Mouse (Mus musculus) hindbrain, postnatal 0 days (tissue): ENCODE data around the gene Mettl21c. TPM values are rescaled to one million over a fixed set of nuclear protein-coding genes. Genes with fewer than 3 reads are reported as not detected.

ENCODE experiments used
- ATAC-seq: fragments of 200-750 bp; cut with Nextera tagmentation; 2 replicates; pipeline ENCODE4 v1.8.0; 2017; ENCODE audit warnings: mild to moderate bottlenecking, moderate TSS enrichment, moderate library complexity
- DNase-seq: peaks from one replicate; pipeline ENCODE4 v3.0.0-alpha.2; 2015; ENCODE audit warnings: low spot score
- H3K27ac ChIP-seq: fragments of 300-500 bp; sonication (generic); 2 replicates; pipeline ENCODE4 v1.5.1; 2014; ENCODE audit warnings: mild to moderate bottlenecking
- H3K27me3 ChIP-seq: fragments of 300-500 bp; sonication (generic); 2 replicates; pipeline ENCODE4 v1.6.1; 2014; ENCODE audit warnings: low read length, mixed read lengths; ENCODE audit not compliant: insufficient read depth
- H3K36me3 ChIP-seq: fragments of 300-500 bp; sonication (generic); 2 replicates; pipeline ENCODE4 v1.6.1; 2014; ENCODE audit warnings: low read length, mixed read lengths; ENCODE audit not compliant: insufficient read depth
- H3K4me1 ChIP-seq: fragments of 300-500 bp; sonication (generic); 2 replicates; pipeline ENCODE4 v1.6.1; 2014; ENCODE audit warnings: antibody characterized with exemption, low read length, mixed read lengths; ENCODE audit not compliant: insufficient read depth
- H3K4me2 ChIP-seq: fragments of 300-500 bp; sonication (generic); 2 replicates; pipeline ENCODE4 v1.6.1; 2014; ENCODE audit warnings: low read depth, mild to moderate bottlenecking, low read length, moderate library complexity, mixed read lengths
- H3K4me3 ChIP-seq: fragments of 300-500 bp; sonication (generic); 2 replicates; pipeline ENCODE4 v1.5.1; 2014; ENCODE audit warnings: low read length
- H3K9ac ChIP-seq: fragments of 300-500 bp; sonication (generic); replicated peaks from 2 replicates; pipeline ENCODE4 v1.6.1; 2014; ENCODE audit warnings: mild to moderate bottlenecking, low read length, moderate library complexity, mixed read lengths
- H3K9me3 ChIP-seq: fragments of 300-500 bp; sonication (generic); 2 replicates; pipeline ENCODE4 v1.6.1; 2016; ENCODE audit warnings: low read length, mixed read lengths
- CTCF ChIP-seq: IDR thresholded peaks from 2 replicates; pipeline ENCODE4 v1.5.1; 2016; ENCODE audit warnings: antibody characterized with exemption, control low read depth, low read depth
- WGBS: fragments of 180-500 bp; shearing (Covaris S2); extraction: QIAGEN DNeasy Blood & Tissue Kit; methylation state at CpG from one replicate; pipeline ENCODE4 v1.1.7; 2014; 5-methylcytosine and 5-hydroxymethylcytosine counted together
- polyA plus RNA-seq: library from polyadenylated mRNA; unstranded; fragments of >200 nt; fragmentation: Nextera tagmentation; extraction: Ambion mirVana; gene quantifications from 2 replicates; pipeline ENCODE4 v1.2.1, GENCODE M21; 2015
- total RNA-seq: library from RNA; depleted of rRNA; stranded (reverse); fragments of >200 nt; gene quantifications from 2 replicates; pipeline ENCODE4 v1.2.3, GENCODE M21; 2014

The Mettl21c gene
- total and polyA plus RNA-seq, 2 experiments from 2014 or later, result 0.21 to 1.8 TPM

DNA sequence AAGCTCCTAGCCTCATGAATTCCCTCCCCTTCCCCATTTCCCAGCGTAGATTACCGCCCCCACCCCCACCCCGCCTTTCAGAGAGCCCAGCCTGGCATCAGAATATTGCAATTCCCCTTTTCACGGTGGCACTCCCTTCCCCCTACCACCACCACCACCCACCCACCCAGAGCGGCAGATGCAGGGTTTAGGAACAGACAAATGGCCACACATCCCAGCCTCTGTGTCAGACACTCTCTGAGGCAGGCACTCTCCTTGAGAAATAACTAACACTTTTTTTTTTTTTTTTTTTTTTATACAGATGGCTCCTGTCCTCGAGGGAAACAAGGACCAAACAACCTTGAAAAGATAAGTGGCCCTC lies 22.7 kb upstream of the Mettl21c start:
- peak overlapping the region; percentile 44 for H3K4me3 ChIP-seq
- H3K9ac ChIP-seq, result peak overlapping the region; percentile 58
- H3K27ac ChIP-seq, result 0 out of 2 replicates have a peak overlapping the region, but pooled peaks have one; percentile 26
- H3K4me1 ChIP-seq, result no peaks in the 10 kb centered on the region
- WGBS, result 0% methylated on average over 6 of the region's 6 CpGs
- TF ChIP-seq CTCF, result no peak
- no peaks in the 10 kb centered on the region for H3K9me3 ChIP-seq
- no peaks in the 10 kb centered on the region for H3K27me3 ChIP-seq
- peak; percentile 84 for ATAC-seq
- DNase-seq, result peak; percentile 33
- H3K4me2 ChIP-seq, result peak overlapping the region; percentile 91
- H3K36me3 ChIP-seq, result no peaks in the 10 kb centered on the region

DNA sequence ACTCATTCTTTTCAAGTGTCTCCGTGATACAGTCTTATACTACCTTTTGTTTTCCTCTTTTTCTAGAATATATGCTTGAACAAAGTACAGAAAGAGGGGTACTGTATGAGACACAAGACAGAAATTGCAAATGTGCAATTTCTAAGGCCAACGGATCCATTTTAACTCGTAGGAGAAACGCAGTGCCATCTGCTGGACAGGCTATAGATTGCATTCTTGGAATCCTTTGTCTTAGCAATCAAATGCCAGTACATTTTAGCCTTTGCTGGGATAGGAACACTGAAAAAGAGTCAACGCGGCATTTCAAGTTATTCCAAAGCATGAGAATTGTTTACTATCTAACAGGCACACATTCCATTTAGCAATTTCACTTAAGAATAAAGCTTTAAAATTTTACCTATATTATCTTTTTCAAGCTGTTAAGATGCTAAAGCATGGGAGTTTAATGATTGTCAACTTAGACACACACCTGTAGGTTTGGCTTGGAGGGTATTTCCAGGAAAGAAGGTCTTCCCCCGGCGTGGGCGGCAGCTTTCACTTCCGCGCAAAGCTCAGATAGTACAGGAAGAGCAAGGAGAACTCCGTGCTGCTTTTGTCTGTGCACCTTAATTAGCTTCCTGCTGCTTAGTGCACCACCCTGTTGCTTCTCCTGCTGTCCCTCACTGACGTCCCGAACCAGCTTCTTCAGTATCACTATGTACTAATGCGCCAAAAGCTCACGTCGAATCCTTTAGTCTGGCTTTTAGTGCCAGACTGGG lies 22.1 kb upstream of the Mettl21c start:
- Histone ChIP-seq H3K27ac (0 out of 2 replicates have a peak overlapping the region, but pooled peaks have one; percentile 26), H3K9me3 (no peaks in the 10 kb centered on the region), H3K27me3 (no peaks in the 10 kb centered on the region), H3K4me2 (peak overlapping the region; percentile 91), H3K36me3 (no peaks in the 10 kb centered on the region), H3K4me1 (no peaks in the 10 kb centered on the region), H3K4me3 (peak overlapping the region; percentile 44), H3K9ac (peak overlapping the region; percentile 58)
- under 1% methylated on average over 17 of the region's 17 CpGs for WGBS
- peak; percentile 87 for ATAC-seq
- TF ChIP-seq CTCF, result peak; percentile 89
- DNase-seq, result peak; percentile 89

DNA sequence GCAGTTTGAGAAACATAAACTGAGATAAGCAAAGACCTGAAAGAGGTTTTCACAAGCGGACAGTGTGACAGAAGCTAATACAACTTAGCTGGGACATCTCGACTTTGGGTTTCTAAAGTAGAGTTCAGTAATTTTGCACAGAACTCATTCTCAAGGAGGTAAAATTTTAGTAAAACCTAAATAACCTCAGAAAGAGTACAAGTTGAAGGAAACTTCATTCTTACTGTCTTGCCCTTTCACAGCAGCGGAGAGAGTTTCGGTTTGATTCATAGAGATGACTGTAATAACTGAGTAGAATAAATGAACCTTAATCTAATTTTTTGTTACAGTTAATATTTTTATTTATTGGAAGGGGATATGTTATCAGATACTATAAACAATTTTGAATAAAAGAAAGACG lies 13.1 kb upstream of the Mettl21c start:
- no peak overlapping the region for H3K9ac ChIP-seq
- no peaks in the 10 kb centered on the region for H3K36me3 ChIP-seq
- no peak overlapping the region for H3K4me3 ChIP-seq
- DNase-seq (no peak), ATAC-seq (no peak)
- H3K4me2 ChIP-seq, result no peak overlapping the region
- no peaks in the 10 kb centered on the region for H3K27me3 ChIP-seq
- no peak for TF ChIP-seq CTCF
- H3K27ac ChIP-seq, result no peak overlapping the region
- H3K4me1 ChIP-seq, result no peaks in the 10 kb centered on the region
- no peaks in the 10 kb centered on the region for H3K9me3 ChIP-seq
- WGBS, result 90% methylated on average over 5 of the region's 5 CpGs

DNA sequence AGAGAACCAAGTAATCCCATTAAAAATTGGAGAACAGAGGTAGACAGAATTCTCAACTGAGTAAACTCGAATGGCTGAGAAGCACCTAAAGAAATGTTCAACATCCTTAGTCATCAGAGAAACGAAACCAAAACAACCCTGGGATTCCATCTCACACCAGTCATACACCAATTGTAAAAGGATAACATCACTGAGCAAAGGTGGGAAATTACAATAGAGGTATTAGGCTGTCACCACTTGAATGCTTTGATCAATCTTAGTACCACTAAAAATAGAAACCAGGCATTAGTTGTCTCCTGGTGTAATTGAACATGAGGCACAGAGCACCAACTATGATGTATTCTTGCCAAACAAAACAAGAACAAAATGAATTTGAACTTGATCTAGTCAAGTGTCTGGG lies 12.4 kb upstream of the Mettl21c start:
- H3K27me3 ChIP-seq, result no peaks in the 10 kb centered on the region
- H3K36me3 ChIP-seq, result no peaks in the 10 kb centered on the region
- no peaks in the 10 kb centered on the region for H3K4me1 ChIP-seq
- DNase-seq, result no peak
- no peak overlapping the region for H3K4me3 ChIP-seq
- no peak for TF ChIP-seq CTCF
- no peaks in the 10 kb centered on the region for H3K9me3 ChIP-seq
- no peak overlapping the region for H3K27ac ChIP-seq
- H3K4me2 ChIP-seq, result no peak overlapping the region
- no peak for ATAC-seq
- WGBS, result 72% methylated on average over 2 of the region's 2 CpGs
- H3K9ac ChIP-seq, result no peak overlapping the region

DNA sequence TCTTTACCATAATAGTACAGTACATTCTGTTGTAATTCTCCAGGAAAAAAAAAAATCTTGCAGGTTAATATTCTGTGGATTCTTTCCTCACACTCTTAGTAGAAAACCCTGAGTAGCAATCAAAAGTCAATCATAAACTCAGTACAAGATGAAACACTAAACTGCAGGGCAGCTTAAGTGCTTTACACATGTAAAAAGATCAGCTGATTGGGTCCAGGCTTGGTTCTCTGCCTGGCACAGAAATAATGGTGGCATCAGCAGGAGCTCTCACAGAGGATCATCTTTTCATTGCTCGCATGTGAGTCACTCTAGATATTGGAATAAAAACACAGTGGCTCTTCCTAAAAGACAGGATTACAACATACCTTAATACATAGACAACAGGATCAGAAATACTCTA lies 7.8 kb upstream of the Mettl21c start:
- WGBS, result 83% methylated on average over 1 of the region's 1 CpGs
- Histone ChIP-seq H3K9ac (no peak overlapping the region), H3K4me2 (no peak overlapping the region), H3K36me3 (no peaks in the 10 kb centered on the region), H3K9me3 (no peaks in the 10 kb centered on the region), H3K27ac (no peak overlapping the region), H3K4me1 (no peaks in the 10 kb centered on the region), H3K27me3 (no peaks in the 10 kb centered on the region), H3K4me3 (no peak overlapping the region)
- DNase-seq, result no peak
- no peak for TF ChIP-seq CTCF
- no peak for ATAC-seq

DNA sequence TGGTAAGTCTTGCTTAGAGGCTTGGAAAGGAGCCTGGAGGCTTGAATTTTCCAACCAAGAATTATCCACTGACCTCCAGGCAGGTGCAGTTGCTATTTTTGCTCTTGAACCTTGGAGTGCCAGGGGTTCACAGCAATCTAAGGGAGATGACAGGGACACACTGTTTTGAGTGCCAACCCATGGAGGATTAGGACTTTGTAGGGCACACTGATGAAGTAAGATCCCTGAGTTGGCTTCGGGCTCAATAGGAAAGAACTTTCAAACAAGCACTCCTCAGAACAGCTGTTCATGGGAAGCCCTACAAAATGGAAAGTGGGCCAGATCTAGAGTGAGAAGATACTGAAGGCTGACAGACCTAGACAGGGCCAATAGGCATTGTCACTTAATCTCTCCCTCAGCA lies 2.8 kb upstream of the Mettl21c start:
- no peak overlapping the region for H3K4me2 ChIP-seq
- no peak overlapping the region for H3K9ac ChIP-seq
- TF ChIP-seq CTCF, result no peak
- H3K9me3 ChIP-seq, result no peaks in the 10 kb centered on the region
- H3K36me3 ChIP-seq, result no peaks in the 10 kb centered on the region
- ATAC-seq (no peak), DNase-seq (no peak)
- H3K4me3 ChIP-seq, result no peak overlapping the region
- H3K4me1 ChIP-seq, result no peaks in the 10 kb centered on the region
- no peak overlapping the region for H3K27ac ChIP-seq
- WGBS, result 86% methylated on average over 1 of the region's 1 CpGs
- H3K27me3 ChIP-seq, result no peaks in the 10 kb centered on the region

DNA sequence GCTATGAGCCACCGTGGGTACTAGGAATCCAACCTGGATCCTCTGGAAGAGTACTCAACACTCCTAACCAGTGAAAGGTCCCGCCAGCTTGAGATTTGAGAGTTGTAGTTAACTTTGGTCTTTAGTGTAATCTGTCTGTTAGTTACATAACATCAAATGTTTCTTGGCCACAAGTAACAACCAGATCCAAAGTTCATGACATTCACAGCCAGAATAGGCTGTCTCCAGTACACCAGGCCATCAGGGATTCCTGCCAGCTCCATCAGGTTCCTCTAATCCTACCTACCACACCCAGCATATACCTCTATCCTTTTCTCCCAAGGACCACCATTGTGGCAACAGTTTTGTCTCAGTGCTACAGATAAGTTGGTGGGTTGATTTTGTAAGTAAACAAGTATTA lies 4.3 kb downstream of the Mettl21c start:
- DNase-seq (no peak), ATAC-seq (no peak)
- 96% methylated on average over 2 of the region's 2 CpGs for WGBS
- no peak overlapping the region for H3K27ac ChIP-seq
- H3K27me3 ChIP-seq, result no peaks in the 10 kb centered on the region
- no peak overlapping the region for H3K4me2 ChIP-seq
- no peak overlapping the region for H3K4me3 ChIP-seq
- no peaks in the 10 kb centered on the region for H3K4me1 ChIP-seq
- no peaks in the 10 kb centered on the region for H3K9me3 ChIP-seq
- no peak for TF ChIP-seq CTCF
- no peak overlapping the region for H3K9ac ChIP-seq
- H3K36me3 ChIP-seq, result no peaks in the 10 kb centered on the region
